Mouse (Mus musculus): Measurements from ENCODE around the gene A830018L16Rik.

- no peak for TF ChIP-seq POLR2AphosphoS2 (IDR thresholded peaks at IDR 0.05; ENCODE audit: insufficient read length, low read depth)
- TF ChIP-seq POLR2A (IDR thresholded peaks at IDR 0.05; ENCODE audit: insufficient read length, low read depth): no peak
- no peak for TF ChIP-seq MAX (IDR thresholded peaks at IDR 0.05; ENCODE audit: low read depth)
- TF ChIP-seq E2F4 (IDR thresholded peaks at IDR 0.05; ENCODE audit: insufficient read depth): no peak
- no peak for TF ChIP-seq CEBPB (IDR thresholded peaks at IDR 0.05; ENCODE audit: insufficient read depth, poor library complexity, severe bottlenecking)
- TF ChIP-seq MYOD1 (IDR thresholded peaks at IDR 0.05; ENCODE audit: control insufficient read depth in 1 of 3, insufficient read length in 2 of 3, low read depth in 2 of 3): no peak
- TF ChIP-seq TCF12 (IDR thresholded peaks at IDR 0.05; ENCODE audit: insufficient read depth, poor library complexity, severe bottlenecking): no peak
- no peak for TF ChIP-seq USF1 (IDR thresholded peaks at IDR 0.05; ENCODE audit: low read depth)
- no peak for TF ChIP-seq TCF3 (IDR thresholded peaks at IDR 0.05; ENCODE audit: insufficient read length, low read depth)
- TF ChIP-seq MYOG (IDR thresholded peaks at IDR 0.05; ENCODE audit: control insufficient read depth in 1 of 3, insufficient read depth in 1 of 3, insufficient read length in 2 of 3, low read depth in 2 of 3): no peak
- TF ChIP-seq SRF (IDR thresholded peaks at IDR 0.05; ENCODE audit: control insufficient read depth, insufficient read length, low read depth): no peak
- no peak for TF ChIP-seq REST (IDR thresholded peaks at IDR 0.05; ENCODE audit: insufficient read depth, insufficient read length)
Observed at GRCm38 (mm10) chr1:11466325-11466724, 52.4 kb downstream of the A830018L16Rik start.

Data from myocyte (in vitro differentiated cells).